Mouse (Mus musculus): ENCODE data around the gene Dcdc2a. TPM values are rescaled to one million over a fixed set of nuclear protein-coding genes. Genes with fewer than 3 reads are reported as not detected.

Gene Dcdc2a
- 25.2 TPM for polyA plus RNA-seq (2014; fragmentation: Illumina TruSeq; extraction: RNeasy Lipid Tissue Mini Kit (QIAGEN cat#74804); ENCODE audit: low read depth, low replicate concordance)

DNA sequence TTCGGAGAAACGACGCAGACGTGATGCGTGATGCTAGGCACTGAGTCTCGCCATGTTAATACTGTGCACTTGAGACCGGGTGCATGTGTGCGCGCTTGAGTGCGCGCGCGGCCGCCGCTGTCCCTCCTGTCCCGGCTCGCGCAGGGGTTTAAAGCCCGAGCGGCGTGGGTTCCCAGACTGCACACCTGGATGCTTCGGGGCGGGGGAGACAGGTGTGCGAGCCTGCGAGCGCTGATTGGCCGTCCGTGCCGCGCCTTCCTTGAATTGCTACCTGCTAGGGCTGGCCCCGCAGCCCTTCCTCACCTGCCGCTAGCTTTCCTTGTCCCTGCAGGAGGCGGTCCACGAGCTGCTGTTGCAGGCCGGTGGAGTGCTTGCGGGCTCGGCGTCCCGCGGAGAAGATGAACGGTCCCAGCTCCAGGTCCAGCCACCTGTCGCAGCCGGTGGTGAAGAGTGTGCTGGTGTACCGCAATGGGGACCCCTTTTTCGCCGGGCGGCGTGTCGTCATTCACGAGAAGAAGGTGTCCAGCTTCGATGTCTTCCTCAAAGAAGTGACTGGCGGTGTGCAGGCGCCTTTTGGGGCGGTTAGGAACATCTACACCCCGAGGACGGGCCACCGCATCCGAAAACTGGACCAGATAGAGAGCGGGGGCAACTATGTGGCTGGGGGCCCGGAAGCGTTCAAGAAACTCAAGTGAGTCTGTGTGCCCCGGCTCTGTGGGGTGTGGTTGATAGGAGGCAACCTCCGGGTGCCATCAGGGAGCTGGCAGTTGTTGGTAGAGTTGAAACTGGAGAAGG is at the start of gene Dcdc2a:
TSS of gene Dcdc2a (plus strand) at position 132 of the 795 bp plus-strand sequence.

DNA sequence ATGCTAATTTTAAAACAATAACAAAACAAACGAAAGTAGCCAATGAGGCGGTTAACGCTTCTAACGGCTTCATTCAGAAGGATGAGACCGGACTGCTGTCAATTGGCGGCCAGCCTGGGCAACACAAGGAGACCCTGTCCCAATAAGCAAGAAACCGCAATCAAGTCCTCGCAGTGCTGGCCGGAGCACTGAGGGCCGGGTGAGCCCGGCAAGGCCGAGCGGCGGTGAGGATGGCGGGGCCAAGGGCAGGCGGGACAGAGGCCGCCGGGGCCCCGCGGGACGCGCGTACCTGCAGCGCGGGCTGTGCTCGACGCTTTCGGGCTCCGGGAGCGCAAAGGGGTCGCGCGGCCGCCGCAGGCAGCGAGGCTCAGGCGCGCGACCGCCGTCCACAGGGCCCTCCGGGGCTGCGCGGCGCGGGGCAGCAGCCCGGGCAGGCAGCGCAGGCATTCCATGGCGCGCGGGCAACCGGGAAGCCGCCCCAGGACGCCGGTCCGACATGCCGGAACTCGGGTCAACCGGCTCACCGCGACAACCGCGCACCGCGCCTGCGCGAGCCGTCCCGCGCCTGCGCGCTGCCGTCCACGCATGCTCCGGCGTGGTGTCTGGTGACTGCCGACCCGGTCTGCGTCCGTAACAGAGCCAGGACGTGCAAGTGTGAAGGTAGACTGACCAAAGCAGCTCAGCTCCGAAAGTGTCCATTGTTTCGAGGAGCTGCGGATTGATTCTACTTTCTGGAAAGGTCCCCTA is 35.8 kb upstream of the Dcdc2a start, which contains the start of gene Mrs2:
TSS of gene Mrs2 (minus strand) at position 587 of the 747 bp plus-strand sequence.

Other genes starting within 250 kb of the Dcdc2a start
- 13.1 TPM for gene Acot13, start 224.5 kb upstream of the Dcdc2a start, polyA plus RNA-seq (2014; fragmentation: Illumina TruSeq; extraction: RNeasy Lipid Tissue Mini Kit (QIAGEN cat#74804); ENCODE audit: low read depth, low replicate concordance)
- 83.7 TPM for gene Tdp2, start 224.3 kb upstream of the Dcdc2a start, polyA plus RNA-seq (2014; fragmentation: Illumina TruSeq; extraction: RNeasy Lipid Tissue Mini Kit (QIAGEN cat#74804); ENCODE audit: low read depth, low replicate concordance)
- gene D130043K22Rik, start 210.9 kb upstream of the Dcdc2a start, polyA plus RNA-seq (2014; fragmentation: Illumina TruSeq; extraction: RNeasy Lipid Tissue Mini Kit (QIAGEN cat#74804); ENCODE audit: low read depth, low replicate concordance), result 0.97 TPM
- gene Aldh5a1, start 118.3 kb upstream of the Dcdc2a start, polyA plus RNA-seq (2014; fragmentation: Illumina TruSeq; extraction: RNeasy Lipid Tissue Mini Kit (QIAGEN cat#74804); ENCODE audit: low read depth, low replicate concordance), result 2.0 TPM
- gene Gpld1, start 112.9 kb upstream of the Dcdc2a start, polyA plus RNA-seq (2014; fragmentation: Illumina TruSeq; extraction: RNeasy Lipid Tissue Mini Kit (QIAGEN cat#74804); ENCODE audit: low read depth, low replicate concordance), result 1.2 TPM
- gene Mrs2, start 35.6 kb upstream of the Dcdc2a start, polyA plus RNA-seq (2014; fragmentation: Illumina TruSeq; extraction: RNeasy Lipid Tissue Mini Kit (QIAGEN cat#74804); ENCODE audit: low read depth, low replicate concordance), result 55.0 TPM
- gene Nrsn1, start 214.5 kb downstream of the Dcdc2a start, polyA plus RNA-seq (2014; fragmentation: Illumina TruSeq; extraction: RNeasy Lipid Tissue Mini Kit (QIAGEN cat#74804); ENCODE audit: low read depth, low replicate concordance), result 0.14 TPM

Measured in testis, adult 10 weeks (tissue).